Mouse (Mus musculus) heart, embryonic 13.5 days (tissue): ENCODE results near the gene Wars2. TPM values are rescaled to one million over a fixed set of nuclear protein-coding genes. Genes with fewer than 3 reads are reported as not detected.

Source experiments
- ATAC-seq: fragments of 200-750 bp; cut with Nextera tagmentation; 2 replicates; pipeline ENCODE4 v1.8.0; 2017; ENCODE audit warnings: moderate TSS enrichment; ENCODE audit not compliant: insufficient number of reproducible peaks, low FRiP score, low TSS enrichment; ENCODE audit errors: extremely low read depth
- H3K27ac ChIP-seq: fragments of 300-500 bp; sonication (generic); replicated peaks from 2 replicates; pipeline ENCODE4 v1.5.1; 2015; ENCODE audit warnings: moderate library complexity, mild to moderate bottlenecking, inconsistent platforms
- H3K27me3 ChIP-seq: fragments of 300-500 bp; sonication (generic); replicated peaks from 2 replicates; pipeline ENCODE4 v1.6.1; 2015; ENCODE audit warnings: mild to moderate bottlenecking, inconsistent platforms
- H3K36me3 ChIP-seq: fragments of 300-500 bp; sonication (generic); 2 replicates; pipeline ENCODE4 v1.6.1; 2015; ENCODE audit warnings: mild to moderate bottlenecking, inconsistent platforms
- H3K4me1 ChIP-seq: fragments of 300-500 bp; sonication (generic); 2 replicates; pipeline ENCODE4 v1.6.1; 2015; ENCODE audit warnings: inconsistent platforms
- H3K4me2 ChIP-seq: fragments of 300-500 bp; sonication (generic); 2 replicates; pipeline ENCODE4 v1.6.1; 2015; ENCODE audit warnings: inconsistent platforms, mild to moderate bottlenecking, moderate library complexity
- H3K4me3 ChIP-seq: fragments of 300-500 bp; sonication (generic); 2 replicates; pipeline ENCODE4 v1.5.1; 2015; ENCODE audit warnings: moderate library complexity, mild to moderate bottlenecking, inconsistent platforms
- H3K9ac ChIP-seq: fragments of 300-500 bp; sonication (generic); 2 replicates; pipeline ENCODE4 v1.6.1; 2015; ENCODE audit warnings: inconsistent platforms, mild to moderate bottlenecking, moderate library complexity
- H3K9me3 ChIP-seq: fragments of 300-500 bp; sonication (generic); 2 replicates; pipeline ENCODE4 v1.6.1; 2016; ENCODE audit warnings: inconsistent platforms
- WGBS: fragments of 180-500 bp; shearing (Covaris S2); methylation state at CpG from one replicate; pipeline ENCODE4 v1.1.7; 2015; ENCODE audit warnings: mixed read lengths; 5-methylcytosine and 5-hydroxymethylcytosine counted together
- polyA plus RNA-seq: library from polyadenylated mRNA; unstranded; fragments of >200 nt; fragmentation: Nextera tagmentation; extraction: Ambion mirVana; gene quantifications from 2 replicates; pipeline ENCODE4 v1.2.1, GENCODE M21; 2015

The Wars2 gene
- polyA plus RNA-seq, 1 experiment from 2014 or later, result 8.4 TPM

DNA sequence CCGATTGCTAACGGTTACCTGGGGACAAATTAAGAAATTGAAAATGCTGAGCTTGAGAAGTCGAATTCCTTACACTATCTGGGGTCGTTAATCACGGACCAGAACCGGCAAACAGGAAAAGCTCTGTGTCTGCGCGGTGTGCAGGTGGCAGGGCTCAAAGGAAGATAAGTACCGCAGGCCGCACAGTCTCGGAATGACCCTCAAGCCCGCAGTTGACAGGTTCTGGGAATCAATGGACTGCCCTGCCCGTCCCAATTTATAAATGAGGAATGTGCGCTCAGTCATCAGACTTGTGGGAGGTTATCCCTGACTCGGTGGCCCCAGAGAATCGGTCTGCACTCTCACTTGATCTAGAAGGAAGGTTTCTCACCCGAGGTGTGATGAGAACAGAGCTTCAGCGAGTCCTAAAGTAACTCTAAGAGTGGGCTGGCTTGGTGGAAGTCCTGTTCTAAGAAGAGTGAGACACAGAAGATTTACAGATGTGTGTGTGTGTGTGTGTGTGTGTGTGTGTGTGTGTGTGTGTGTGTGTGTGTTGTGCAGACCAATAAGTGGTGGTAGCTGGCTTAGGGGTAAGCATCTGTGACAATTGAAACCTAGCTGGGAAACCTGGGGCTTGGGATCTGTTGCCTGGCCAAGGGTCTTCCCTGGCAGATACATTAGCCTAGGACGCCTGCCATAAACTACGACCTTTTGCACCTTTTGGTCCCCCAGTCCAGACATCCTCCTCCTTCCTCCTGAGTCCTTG lies 98.6 kb downstream of the Wars2 start:
- H3K27ac ChIP-seq, result no peak overlapping the region
- H3K36me3 ChIP-seq, result no peaks in the 10 kb centered on the region
- no peak for ATAC-seq
- H3K4me1 ChIP-seq, result peaks cover 20% of the 10 kb centered on the region
- no peaks in the 10 kb centered on the region for H3K9me3 ChIP-seq
- H3K4me3 ChIP-seq, result no peak overlapping the region
- no peak overlapping the region for H3K4me2 ChIP-seq
- peaks cover 98% of the 10 kb centered on the region for H3K27me3 ChIP-seq
- H3K9ac ChIP-seq, result no peak overlapping the region
- 2% methylated on average over 20 of the region's 20 CpGs for WGBS

DNA sequence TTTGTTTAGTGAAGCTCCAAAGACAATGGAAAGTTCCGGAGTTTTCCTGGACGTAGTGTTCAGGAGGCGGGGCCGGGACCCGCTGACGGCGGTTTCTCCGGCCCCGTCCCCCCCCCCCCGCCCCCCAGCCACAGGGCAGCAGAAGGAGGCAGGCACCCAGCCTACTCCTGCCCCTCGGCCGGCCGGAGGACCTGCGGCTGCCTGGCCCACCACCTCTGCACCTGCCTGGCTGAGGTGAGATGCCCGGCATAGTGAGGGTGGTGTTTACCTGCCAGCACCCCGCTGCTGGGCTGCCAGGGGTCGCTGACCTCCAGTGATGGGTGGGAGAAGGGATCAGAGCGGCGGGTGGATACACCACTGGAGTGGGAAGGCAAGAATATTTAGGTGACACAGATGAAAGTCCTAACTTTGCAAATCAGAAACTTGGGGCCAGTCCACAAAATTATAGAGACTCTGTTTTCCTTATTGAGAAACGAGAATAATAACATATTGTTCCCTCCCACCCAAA lies 99.4 kb downstream of the Wars2 start, which contains the start of gene Tbx15:
Gene Tbx15 (plus strand): TSS at position 169 of the 508 bp plus-strand sequence.
- no peak within 1 kb of the TSS for H3K9ac ChIP-seq
- H3K27me3 ChIP-seq, result peaks cover 98% of the 10 kb centered on the region
- peak within 1 kb of the TSS; percentile 57 for H3K4me2 ChIP-seq
- H3K4me1 ChIP-seq, result peaks cover 14% of the 10 kb centered on the region
- ATAC-seq, result no peak
- peak within 1 kb of the TSS; percentile 38 for H3K4me3 ChIP-seq
- no peak within 1 kb of the TSS for H3K27ac ChIP-seq
- H3K9me3 ChIP-seq, result no peaks in the 10 kb centered on the region
- no peaks in the 10 kb centered on the region for H3K36me3 ChIP-seq
- under 1% methylated on average over 20 of the region's 20 CpGs for WGBS

DNA sequence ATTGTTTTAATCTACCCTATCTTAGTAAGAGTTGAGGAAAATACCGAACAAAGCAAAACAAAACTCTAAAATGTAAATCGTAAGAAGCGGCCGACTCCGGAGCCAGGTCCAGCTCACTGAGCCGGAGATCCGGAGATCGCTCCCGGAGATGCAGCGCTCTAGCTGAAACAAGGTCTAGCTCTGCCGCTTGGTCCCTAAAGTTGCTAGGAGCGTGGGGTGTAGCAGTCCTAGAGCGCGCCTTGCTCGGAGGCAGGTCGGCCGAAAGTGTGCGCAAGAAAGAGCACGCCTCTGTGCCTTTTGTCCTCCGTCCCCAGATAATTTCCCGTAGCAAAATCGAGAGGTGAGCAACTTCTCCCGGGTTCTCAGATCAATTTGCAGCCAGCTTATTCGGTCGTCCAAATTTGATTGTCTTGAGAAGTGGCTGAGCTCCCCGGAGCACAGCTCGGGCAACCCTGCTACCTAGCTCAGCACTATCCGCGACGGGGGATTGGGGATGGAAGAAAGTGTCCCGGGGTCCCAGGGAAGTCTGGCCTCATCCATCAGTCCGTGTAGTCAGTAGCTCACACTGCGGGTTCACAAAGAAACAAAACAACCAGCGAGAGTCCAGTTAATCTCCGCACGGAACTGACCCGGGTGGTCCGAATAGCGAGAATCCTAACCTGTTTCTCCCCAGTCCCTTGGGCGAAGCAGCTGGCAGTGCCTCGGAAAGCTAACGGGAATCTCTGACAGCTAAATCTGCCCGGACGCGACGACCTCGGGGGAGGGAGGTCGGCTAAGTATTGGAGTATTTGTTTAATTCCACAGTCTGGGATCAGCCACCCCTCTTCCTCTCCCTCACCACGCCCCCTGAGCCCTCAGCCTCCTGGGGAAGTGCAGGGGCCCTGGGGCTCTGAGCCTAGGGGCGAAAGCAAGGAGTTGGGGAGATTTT lies 100.2 kb downstream of the Wars2 start:
- Histone ChIP-seq H3K27ac (no peak overlapping the region), H3K4me2 (peak overlapping the region; percentile 57), H3K9ac (no peak overlapping the region), H3K4me3 (peak overlapping the region; percentile 38), H3K27me3 (peaks cover 98% of the 10 kb centered on the region), H3K9me3 (no peaks in the 10 kb centered on the region), H3K4me1 (peaks cover 14% of the 10 kb centered on the region), H3K36me3 (no peaks in the 10 kb centered on the region)
- WGBS, result under 1% methylated on average over 50 of the region's 50 CpGs
- ATAC-seq, result no peak

DNA sequence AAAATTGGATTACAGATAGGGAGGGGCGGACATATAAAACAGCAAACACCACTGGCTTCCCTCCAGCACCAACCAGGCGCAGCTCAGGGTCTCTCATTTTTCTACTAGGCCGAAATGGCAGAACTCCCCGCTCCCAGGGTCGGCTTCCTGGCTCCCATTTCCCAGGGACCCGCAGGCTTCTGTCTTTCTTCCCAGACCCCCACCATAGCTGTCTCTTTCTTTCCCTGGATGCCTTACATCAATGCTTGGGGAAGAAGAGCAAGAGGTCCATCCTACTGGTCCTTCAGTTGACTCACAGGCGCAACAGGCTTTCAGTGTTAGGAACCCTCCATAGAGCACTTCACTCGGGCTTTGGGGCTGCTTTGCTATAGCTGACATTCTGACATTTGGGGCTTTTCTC lies 101.6 kb downstream of the Wars2 start:
- ATAC-seq, result no peak
- no peak overlapping the region for H3K4me2 ChIP-seq
- H3K27ac ChIP-seq, result no peak overlapping the region
- no peak overlapping the region for H3K4me3 ChIP-seq
- H3K36me3 ChIP-seq, result no peaks in the 10 kb centered on the region
- no peaks in the 10 kb centered on the region for H3K9me3 ChIP-seq
- WGBS, result 6% methylated on average over 8 of the region's 8 CpGs
- H3K9ac ChIP-seq, result no peak overlapping the region
- H3K4me1 ChIP-seq, result peaks cover 14% of the 10 kb centered on the region
- peaks cover 100% of the 10 kb centered on the region for H3K27me3 ChIP-seq

DNA sequence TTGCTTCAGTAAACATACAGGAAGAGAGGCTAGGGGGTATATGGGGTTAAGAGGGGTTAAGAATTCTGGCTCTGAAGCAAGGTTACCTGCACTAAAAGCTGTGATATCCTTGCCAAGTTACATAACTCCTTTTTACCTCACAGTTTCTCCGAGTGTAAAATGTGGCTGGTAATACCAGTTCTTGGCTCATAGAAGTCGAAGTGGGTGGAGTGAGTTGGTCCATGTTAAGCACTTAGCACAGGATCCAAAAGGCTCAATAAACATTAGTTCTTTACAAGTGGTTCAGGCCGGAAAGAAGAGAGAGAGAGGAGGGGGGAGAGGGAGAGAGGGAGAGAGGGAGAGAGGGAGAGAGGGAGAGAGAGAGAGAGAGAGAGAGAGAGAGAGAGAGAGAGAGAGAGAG lies 104.5 kb downstream of the Wars2 start:
- H3K27me3 ChIP-seq, result peaks cover 100% of the 10 kb centered on the region
- H3K27ac ChIP-seq, result no peak overlapping the region
- no peak overlapping the region for H3K4me3 ChIP-seq
- no peaks in the 10 kb centered on the region for H3K36me3 ChIP-seq
- no peak overlapping the region for H3K9ac ChIP-seq
- H3K4me1 ChIP-seq, result peaks cover 21% of the 10 kb centered on the region
- H3K9me3 ChIP-seq, result no peaks in the 10 kb centered on the region
- WGBS, result 14% methylated on average over 3 of the region's 3 CpGs
- no peak for ATAC-seq
- H3K4me2 ChIP-seq, result no peak overlapping the region

DNA sequence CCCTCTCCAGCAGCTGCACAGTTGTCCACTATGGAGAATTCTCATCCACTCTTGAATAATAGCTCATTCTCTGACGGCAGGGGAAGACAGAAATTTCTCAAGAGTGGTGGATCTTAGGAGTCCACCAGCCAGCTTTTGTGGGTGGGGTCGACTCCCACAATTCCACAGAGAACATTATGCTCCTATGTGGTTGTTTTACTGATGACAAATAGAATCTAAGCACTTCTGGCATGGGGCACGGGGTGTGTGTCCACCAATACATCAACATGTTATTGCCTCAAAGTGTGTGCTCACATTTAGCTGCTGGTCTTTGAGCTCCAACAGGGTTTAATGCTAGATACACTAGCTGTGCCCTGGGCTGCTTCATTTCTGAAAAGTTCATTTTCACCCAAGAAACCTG lies 105.8 kb downstream of the Wars2 start:
- Histone ChIP-seq H3K4me2 (no peak overlapping the region), H3K27ac (no peak overlapping the region), H3K9ac (no peak overlapping the region), H3K9me3 (no peaks in the 10 kb centered on the region), H3K4me3 (no peak overlapping the region), H3K36me3 (no peaks in the 10 kb centered on the region), H3K4me1 (peaks cover 8% of the 10 kb centered on the region; the same call in 1 of the 2 replicates), H3K27me3 (peaks cover 100% of the 10 kb centered on the region)
- 31% methylated on average over 3 of the region's 3 CpGs for WGBS
- ATAC-seq, result no peak

DNA sequence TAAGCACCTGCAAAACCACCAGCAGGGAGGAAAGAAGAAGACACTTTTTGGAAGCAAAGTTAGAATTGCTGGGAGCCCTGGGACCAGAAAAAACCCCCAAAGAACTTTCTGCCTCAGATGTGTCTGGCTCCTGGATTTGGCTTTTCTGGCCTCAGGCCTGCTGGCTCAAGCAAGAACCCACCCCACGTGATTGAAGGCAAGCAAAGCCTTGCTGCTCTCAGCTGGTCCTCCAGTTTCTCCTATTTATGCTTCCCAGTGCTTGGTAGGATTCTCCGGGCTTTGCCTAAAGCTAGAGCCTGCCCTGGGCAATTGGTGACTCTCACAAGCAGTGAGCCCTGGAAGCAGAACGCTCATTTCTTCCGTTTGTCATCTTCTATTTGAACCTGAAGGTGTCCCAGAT lies 106.7 kb downstream of the Wars2 start:
- ATAC-seq, result no peak
- Histone ChIP-seq H3K27me3 (peaks cover 100% of the 10 kb centered on the region), H3K27ac (no peak overlapping the region), H3K9ac (no peak overlapping the region), H3K9me3 (no peaks in the 10 kb centered on the region), H3K36me3 (no peaks in the 10 kb centered on the region), H3K4me2 (no peak overlapping the region), H3K4me3 (no peak overlapping the region), H3K4me1 (peaks cover 8% of the 10 kb centered on the region; the same call in 1 of the 2 replicates)
- 5% methylated on average over 4 of the region's 4 CpGs for WGBS

DNA sequence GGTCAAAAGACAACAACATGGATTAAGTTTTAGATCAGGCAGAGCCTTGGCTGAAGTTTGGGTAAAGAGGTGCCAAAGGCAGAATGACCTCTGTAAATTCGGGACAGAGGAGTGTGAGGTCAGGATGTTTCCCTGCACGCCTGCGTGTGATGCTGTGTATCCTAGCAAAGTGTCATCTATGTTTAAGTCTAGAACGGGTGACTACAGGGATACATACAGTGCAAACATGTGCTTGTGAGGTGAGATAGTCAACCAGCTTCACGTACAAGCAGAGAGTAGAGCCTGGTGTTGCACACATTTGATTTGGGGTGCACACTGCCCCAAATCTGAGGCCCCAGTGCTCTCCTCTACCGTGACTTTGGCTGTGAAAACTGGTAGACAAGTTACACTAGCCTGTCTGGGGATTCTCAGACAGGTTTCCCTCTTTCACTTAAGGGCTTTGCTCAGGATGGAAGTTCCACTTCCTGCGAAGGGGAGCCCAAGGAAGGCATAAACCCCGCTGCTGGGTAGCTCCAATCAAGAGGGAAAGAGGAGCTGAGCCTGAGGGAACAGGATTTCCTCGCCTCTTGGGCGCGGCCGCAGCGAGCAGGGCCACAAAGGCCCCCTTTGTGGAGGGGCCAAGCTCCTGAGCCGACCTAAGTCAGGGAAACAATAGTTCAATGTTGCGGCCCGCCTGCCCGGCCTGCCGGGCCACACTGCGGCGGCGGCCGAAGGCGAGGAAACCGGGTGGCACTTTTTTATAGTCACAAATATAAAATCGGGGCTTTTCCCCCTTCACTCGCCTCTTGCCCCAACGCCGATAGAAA lies 107.3 kb downstream of the Wars2 start:
- Histone ChIP-seq H3K9me3 (no peaks in the 10 kb centered on the region), H3K4me1 (peaks cover 12% of the 10 kb centered on the region), H3K36me3 (no peaks in the 10 kb centered on the region), H3K9ac (no peak overlapping the region), H3K27ac (no peak overlapping the region), H3K4me2 (no peak overlapping the region), H3K27me3 (peaks cover 100% of the 10 kb centered on the region), H3K4me3 (no peak overlapping the region)
- ATAC-seq, result no peak
- 2% methylated on average over 28 of the region's 28 CpGs for WGBS

DNA sequence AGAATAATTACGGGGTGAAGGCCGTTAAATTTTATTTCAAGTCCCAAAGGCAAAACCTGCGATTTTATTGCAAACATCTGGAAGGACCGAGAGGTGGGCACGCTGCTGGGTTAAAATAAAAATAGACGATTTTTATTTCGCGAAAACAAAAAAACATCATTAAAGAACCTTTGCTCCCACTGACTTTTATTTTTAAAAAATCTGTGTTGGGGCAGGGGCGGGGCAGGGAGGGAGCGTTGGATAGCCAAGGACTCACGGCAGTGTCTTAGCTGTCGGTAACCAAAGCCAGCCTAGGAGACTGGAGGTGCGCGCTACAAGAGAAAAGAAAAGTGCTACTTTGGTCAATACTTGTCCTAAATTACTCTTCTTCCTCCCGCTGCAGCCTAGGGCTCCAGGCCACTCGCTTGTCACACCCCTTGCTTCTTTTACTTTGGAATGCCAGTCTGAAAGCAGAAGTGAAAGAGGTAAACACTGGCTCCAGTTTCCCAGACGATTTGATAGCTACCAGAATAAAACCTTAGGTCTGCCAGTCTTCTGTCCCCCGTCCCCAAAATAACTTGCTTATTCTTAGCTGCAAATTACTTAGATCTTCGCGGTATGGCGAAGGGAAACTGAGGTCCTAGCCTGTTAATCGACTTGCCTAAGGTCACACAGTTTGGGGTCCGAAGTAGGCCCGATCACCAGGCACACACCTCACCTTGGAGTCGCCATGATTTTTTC lies 108.1 kb downstream of the Wars2 start:
- Histone ChIP-seq H3K27me3 (peaks cover 100% of the 10 kb centered on the region), H3K9ac (no peak overlapping the region), H3K4me1 (peaks cover 19% of the 10 kb centered on the region), H3K4me2 (no peak overlapping the region), H3K4me3 (0 out of 2 replicates have a peak overlapping the region, but pooled peaks have one; percentile 3), H3K9me3 (no peaks in the 10 kb centered on the region), H3K36me3 (no peaks in the 10 kb centered on the region), H3K27ac (no peak overlapping the region)
- ATAC-seq, result no peak
- WGBS, result 1% methylated on average over 25 of the region's 25 CpGs

DNA sequence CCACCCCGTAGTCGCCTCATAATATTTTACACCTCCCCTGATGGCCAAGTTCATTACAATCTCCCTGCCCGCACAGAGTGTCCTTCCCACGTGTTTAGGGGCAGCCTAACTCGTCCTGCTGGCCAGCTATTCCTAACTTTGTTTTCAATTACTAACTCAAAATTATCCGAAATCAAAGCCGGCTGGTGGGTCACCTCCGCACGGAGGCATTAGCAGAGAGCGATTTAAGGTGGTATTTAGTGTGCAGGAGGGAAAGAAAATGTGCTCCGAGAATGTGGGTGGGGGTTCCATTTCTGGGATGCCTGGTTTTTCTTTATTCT lies 108.6 kb downstream of the Wars2 start:
- under 1% methylated on average over 11 of the region's 11 CpGs for WGBS
- Histone ChIP-seq H3K9ac (no peak overlapping the region), H3K4me1 (peaks cover 23% of the 10 kb centered on the region), H3K4me3 (no peak overlapping the region), H3K9me3 (no peaks in the 10 kb centered on the region), H3K36me3 (no peaks in the 10 kb centered on the region), H3K27me3 (peaks cover 100% of the 10 kb centered on the region), H3K27ac (no peak overlapping the region), H3K4me2 (no peak overlapping the region)
- no peak for ATAC-seq
